Mouse (Mus musculus): Measurements from ENCODE around the gene Col9a3. TPM values are rescaled to one million over a fixed set of nuclear protein-coding genes. Genes with fewer than 3 reads are reported as not detected.

The Col9a3 gene
- polyA plus RNA-seq (2014; fragmentation: Nextera tagmentation; extraction: Ambion mirVana) = 22.3 and 22.6 TPM in 2 replicates

DNA sequence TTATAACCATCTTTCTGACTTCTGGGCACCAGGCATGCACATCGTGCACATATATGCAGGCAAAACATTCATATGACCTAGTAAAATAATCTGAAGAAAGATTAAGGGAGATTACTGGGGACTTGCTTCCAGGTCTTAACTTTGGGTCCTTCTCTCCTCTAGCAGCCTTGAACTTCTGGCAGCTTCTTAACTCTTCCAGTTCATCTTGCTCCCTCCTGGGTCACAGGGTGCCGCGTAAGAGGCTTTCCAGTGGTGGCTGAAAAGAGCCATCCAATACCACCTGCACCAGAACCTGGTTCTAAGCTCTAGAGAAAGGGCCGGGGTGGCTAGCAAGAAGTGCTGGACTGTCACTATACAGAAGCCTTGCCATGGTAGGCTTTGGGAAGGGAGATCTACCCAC lies at the start of gene Col9a3:
TSS of gene Col9a3 (plus strand) at position 301 of the 400 bp plus-strand sequence.
- Histone ChIP-seq H3K4me2 (replicated peaks; ENCODE audit: low read depth, low read length) (peak within 1 kb of the TSS; percentile 63), H3K4me3 (ENCODE audit: low read depth, low read length) (peak within 1 kb of the TSS; percentile 27), H3K27me3 (ENCODE audit: control insufficient read depth, insufficient read depth, low read length) (peaks cover 6% of the 10 kb centered on the region), H3K9ac (ENCODE audit: low read depth, low read length) (peak within 1 kb of the TSS; percentile 50), H3K36me3 (ENCODE audit: control insufficient read depth, insufficient read depth, low read length) (peaks cover 7% of the 10 kb centered on the region), H3K4me1 (replicated peaks; ENCODE audit: control insufficient read depth, insufficient read depth, low read length) (peaks cover 6% of the 10 kb centered on the region), H3K9me3 (ENCODE audit: control insufficient read depth, low read length) (no peaks in the 10 kb centered on the region), H3K27ac (ENCODE audit: low read depth, low read length) (no peak within 1 kb of the TSS)
- DNase-seq (ENCODE audit: low spot score) = no peak
- 46% methylated on average over 4 of the region's 4 CpGs for WGBS
- no peak for ATAC-seq (ENCODE audit: low FRiP score)

GRCm38 (mm10) chr2:180552340-180552739 lies 45.2 kb upstream of the Col9a3 start:
- WGBS = 89% methylated on average over 3 of the region's 3 CpGs
- no peaks in the 10 kb centered on the region for H3K9me3 ChIP-seq (ENCODE audit: control insufficient read depth, low read length)
- no peak for DNase-seq (ENCODE audit: low spot score)

DNA sequence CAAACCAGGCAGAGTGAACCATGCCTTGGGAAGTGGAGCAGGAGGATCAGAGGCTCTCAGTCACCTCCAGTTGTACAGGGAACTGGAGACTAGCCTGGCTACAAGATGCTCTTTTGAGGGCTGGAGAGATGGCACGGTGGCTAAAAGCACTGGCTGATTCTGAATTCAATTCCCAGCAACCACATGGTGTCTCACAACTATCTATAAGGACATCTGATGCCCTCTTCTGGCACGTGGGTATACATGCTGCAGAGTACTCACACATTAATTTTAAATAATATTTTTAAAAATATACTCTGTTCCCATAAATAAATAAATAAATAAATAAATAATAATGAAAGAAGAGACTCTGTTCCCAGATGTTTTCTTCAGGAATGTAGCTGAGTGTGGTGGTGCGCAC lies 42.4 kb upstream of the Col9a3 start:
- ATAC-seq (ENCODE audit: low FRiP score) (no peak), DNase-seq (ENCODE audit: low spot score) (no peak)
- no peaks in the 10 kb centered on the region for H3K27me3 ChIP-seq (ENCODE audit: control insufficient read depth, insufficient read depth, low read length)
- no peaks in the 10 kb centered on the region for H3K9me3 ChIP-seq (ENCODE audit: control insufficient read depth, low read length)
- no peak overlapping the region for H3K9ac ChIP-seq (ENCODE audit: low read depth, low read length)
- H3K4me1 ChIP-seq (replicated peaks; ENCODE audit: control insufficient read depth, insufficient read depth, low read length) = no peaks in the 10 kb centered on the region
- H3K4me3 ChIP-seq (ENCODE audit: low read depth, low read length) = no peak overlapping the region
- H3K4me2 ChIP-seq (replicated peaks; ENCODE audit: low read depth, low read length) = no peak overlapping the region
- no peaks in the 10 kb centered on the region for H3K36me3 ChIP-seq (ENCODE audit: control insufficient read depth, insufficient read depth, low read length)
- WGBS = 52% methylated on average over 3 of the region's 3 CpGs
- no peak overlapping the region for H3K27ac ChIP-seq (ENCODE audit: low read depth, low read length)

More at GRCm38 (mm10) chr2:180552340-180552739, 45.2 kb upstream of the Col9a3 start:
- no peak for ATAC-seq (ENCODE audit: low FRiP score)
- Histone ChIP-seq H3K36me3 (ENCODE audit: control insufficient read depth, insufficient read depth, low read length) (no peaks in the 10 kb centered on the region), H3K9ac (ENCODE audit: low read depth, low read length) (no peak overlapping the region), H3K4me2 (replicated peaks; ENCODE audit: low read depth, low read length) (no peak overlapping the region), H3K27ac (ENCODE audit: low read depth, low read length) (no peak overlapping the region), H3K4me3 (ENCODE audit: low read depth, low read length) (no peak overlapping the region), H3K4me1 (replicated peaks; ENCODE audit: control insufficient read depth, insufficient read depth, low read length) (no peaks in the 10 kb centered on the region; the same call in 1 of the 2 replicates), H3K27me3 (ENCODE audit: control insufficient read depth, insufficient read depth, low read length) (no peaks in the 10 kb centered on the region)

DNA sequence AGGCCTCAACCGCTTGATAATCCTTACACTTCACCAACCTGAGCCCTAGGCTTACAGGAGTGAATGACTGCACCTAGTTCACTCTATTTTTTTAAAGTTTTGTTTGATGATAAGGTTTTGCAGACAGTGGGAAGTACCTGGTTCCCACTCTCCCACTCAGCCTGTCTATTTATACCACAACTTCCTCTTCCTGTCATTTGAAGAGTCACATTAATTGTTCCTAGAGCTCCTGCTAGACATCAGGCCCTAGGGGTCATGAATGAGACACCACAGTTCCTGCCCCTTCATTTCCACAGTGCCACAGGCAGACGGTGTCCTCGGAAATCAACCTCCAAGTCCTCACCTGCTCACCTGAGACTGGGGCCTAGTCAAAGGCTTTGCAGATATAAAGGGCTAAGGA lies 41.1 kb upstream of the Col9a3 start:
- no peaks in the 10 kb centered on the region for H3K27me3 ChIP-seq (ENCODE audit: control insufficient read depth, insufficient read depth, low read length)

GRCm38 (mm10) chr2:180560245-180560644 lies 37.3 kb upstream of the Col9a3 start:
- Histone ChIP-seq H3K27ac (ENCODE audit: low read depth, low read length) (no peak overlapping the region), H3K4me2 (replicated peaks; ENCODE audit: low read depth, low read length) (no peak overlapping the region), H3K4me3 (ENCODE audit: low read depth, low read length) (no peak overlapping the region), H3K4me1 (replicated peaks; ENCODE audit: control insufficient read depth, insufficient read depth, low read length) (no peaks in the 10 kb centered on the region), H3K9me3 (ENCODE audit: control insufficient read depth, low read length) (no peaks in the 10 kb centered on the region), H3K9ac (ENCODE audit: low read depth, low read length) (no peak overlapping the region), H3K27me3 (ENCODE audit: control insufficient read depth, insufficient read depth, low read length) (no peaks in the 10 kb centered on the region), H3K36me3 (ENCODE audit: control insufficient read depth, insufficient read depth, low read length) (no peaks in the 10 kb centered on the region)
- DNase-seq (ENCODE audit: low spot score) (peak; percentile 33), ATAC-seq (ENCODE audit: low FRiP score) (no peak)
- 53% methylated on average over 5 of the region's 5 CpGs for WGBS

More for the DNA sequence above, 41.1 kb upstream of the Col9a3 start:
- DNase-seq (ENCODE audit: low spot score) (no peak), ATAC-seq (ENCODE audit: low FRiP score) (no peak)
- Histone ChIP-seq H3K36me3 (ENCODE audit: control insufficient read depth, insufficient read depth, low read length) (no peaks in the 10 kb centered on the region), H3K4me2 (replicated peaks; ENCODE audit: low read depth, low read length) (no peak overlapping the region), H3K4me1 (replicated peaks; ENCODE audit: control insufficient read depth, insufficient read depth, low read length) (no peaks in the 10 kb centered on the region), H3K9me3 (ENCODE audit: control insufficient read depth, low read length) (no peaks in the 10 kb centered on the region), H3K4me3 (ENCODE audit: low read depth, low read length) (no peak overlapping the region), H3K27ac (ENCODE audit: low read depth, low read length) (no peak overlapping the region), H3K9ac (ENCODE audit: low read depth, low read length) (no peak overlapping the region)
- WGBS = 90% methylated on average over 3 of the region's 3 CpGs

DNA sequence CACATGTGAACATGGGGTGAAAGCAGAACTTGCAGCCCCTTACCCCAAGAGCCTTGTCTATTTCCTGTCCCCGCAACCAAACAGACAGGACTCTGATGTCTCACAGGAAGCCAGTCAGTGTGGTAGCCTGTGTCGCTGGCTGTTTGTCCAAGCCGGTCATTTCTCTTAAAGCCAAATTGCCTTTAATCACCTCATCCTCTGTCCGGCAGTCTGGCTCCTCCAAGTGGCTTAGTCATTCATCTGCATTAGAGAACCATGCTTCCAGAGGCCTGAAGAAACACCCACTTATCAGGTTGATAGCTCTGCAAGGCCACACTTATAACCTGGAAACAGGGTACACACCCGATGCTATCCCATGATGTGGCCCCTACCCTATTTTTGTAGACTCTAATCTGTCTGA lies 35.4 kb upstream of the Col9a3 start:
- no peak overlapping the region for H3K9ac ChIP-seq (ENCODE audit: low read depth, low read length)
- H3K4me1 ChIP-seq (replicated peaks; ENCODE audit: control insufficient read depth, insufficient read depth, low read length) = no peaks in the 10 kb centered on the region
- H3K27me3 ChIP-seq (ENCODE audit: control insufficient read depth, insufficient read depth, low read length) = no peaks in the 10 kb centered on the region
- DNase-seq (ENCODE audit: low spot score) (no peak), ATAC-seq (ENCODE audit: low FRiP score) (no peak)
- no peak overlapping the region for H3K4me3 ChIP-seq (ENCODE audit: low read depth, low read length)
- no peaks in the 10 kb centered on the region for H3K9me3 ChIP-seq (ENCODE audit: control insufficient read depth, low read length)
- no peaks in the 10 kb centered on the region for H3K36me3 ChIP-seq (ENCODE audit: control insufficient read depth, insufficient read depth, low read length)
- H3K4me2 ChIP-seq (replicated peaks; ENCODE audit: low read depth, low read length) = no peak overlapping the region
- H3K27ac ChIP-seq (ENCODE audit: low read depth, low read length) = no peak overlapping the region
- WGBS = 74% methylated on average over 5 of the region's 5 CpGs

GRCm38 (mm10) chr2:180563296-180563695 lies 34.3 kb upstream of the Col9a3 start:
- ATAC-seq (ENCODE audit: low FRiP score) (no peak), DNase-seq (ENCODE audit: low spot score) (no peak)
- no peak overlapping the region for H3K9ac ChIP-seq (ENCODE audit: low read depth, low read length)
- 65% methylated on average over 6 of the region's 6 CpGs for WGBS
- no peak overlapping the region for H3K4me3 ChIP-seq (ENCODE audit: low read depth, low read length)
- no peaks in the 10 kb centered on the region for H3K36me3 ChIP-seq (ENCODE audit: control insufficient read depth, insufficient read depth, low read length)
- H3K4me1 ChIP-seq (replicated peaks; ENCODE audit: control insufficient read depth, insufficient read depth, low read length) = no peaks in the 10 kb centered on the region
- no peaks in the 10 kb centered on the region for H3K9me3 ChIP-seq (ENCODE audit: control insufficient read depth, low read length)
- H3K27me3 ChIP-seq (ENCODE audit: control insufficient read depth, insufficient read depth, low read length) = no peaks in the 10 kb centered on the region
- no peak overlapping the region for H3K4me2 ChIP-seq (replicated peaks; ENCODE audit: low read depth, low read length)
- no peak overlapping the region for H3K27ac ChIP-seq (ENCODE audit: low read depth, low read length)

GRCm38 (mm10) chr2:180563841-180564240 lies 33.7 kb upstream of the Col9a3 start:
- Histone ChIP-seq H3K4me1 (replicated peaks; ENCODE audit: control insufficient read depth, insufficient read depth, low read length) (no peaks in the 10 kb centered on the region), H3K36me3 (ENCODE audit: control insufficient read depth, insufficient read depth, low read length) (no peaks in the 10 kb centered on the region), H3K9me3 (ENCODE audit: control insufficient read depth, low read length) (no peaks in the 10 kb centered on the region), H3K27ac (ENCODE audit: low read depth, low read length) (no peak overlapping the region), H3K9ac (ENCODE audit: low read depth, low read length) (no peak overlapping the region), H3K27me3 (ENCODE audit: control insufficient read depth, insufficient read depth, low read length) (no peaks in the 10 kb centered on the region), H3K4me3 (ENCODE audit: low read depth, low read length) (no peak overlapping the region), H3K4me2 (replicated peaks; ENCODE audit: low read depth, low read length) (no peak overlapping the region)
- 0 out of 2 replicates have a peak, but pooled peaks have one; percentile 38 for ATAC-seq (ENCODE audit: low FRiP score)
- WGBS = 44% methylated on average over 5 of the region's 5 CpGs
- peak; percentile 18 for DNase-seq (ENCODE audit: low spot score)

GRCm38 (mm10) chr2:180566240-180566913 lies 31.2 kb upstream of the Col9a3 start:
- no peak overlapping the region for H3K9ac ChIP-seq (ENCODE audit: low read depth, low read length)
- H3K9me3 ChIP-seq (ENCODE audit: control insufficient read depth, low read length) = no peaks in the 10 kb centered on the region
- no peak overlapping the region for H3K27ac ChIP-seq (ENCODE audit: low read depth, low read length)
- H3K4me1 ChIP-seq (replicated peaks; ENCODE audit: control insufficient read depth, insufficient read depth, low read length) = no peaks in the 10 kb centered on the region
- no peaks in the 10 kb centered on the region for H3K27me3 ChIP-seq (ENCODE audit: control insufficient read depth, insufficient read depth, low read length)
- ATAC-seq (ENCODE audit: low FRiP score) (no peak), DNase-seq (ENCODE audit: low spot score) (peak; percentile 83)
- no peaks in the 10 kb centered on the region for H3K36me3 ChIP-seq (ENCODE audit: control insufficient read depth, insufficient read depth, low read length)
- WGBS = 39% methylated on average over 13 of the region's 13 CpGs
- H3K4me3 ChIP-seq (ENCODE audit: low read depth, low read length) = no peak overlapping the region
- H3K4me2 ChIP-seq (replicated peaks; ENCODE audit: low read depth, low read length) = no peak overlapping the region
